Mouse (Mus musculus) spleen, postnatal 4 days (tissue): ENCODE data around the gene Rheb.

Experiments used
- DNase-seq, 2 experiments: peaks; one replicate each; pipeline ENCODE4 v3.0.0; 2022; ENCODE audit warnings: low spot score in 2 of 2

Rheb gene

DNA sequence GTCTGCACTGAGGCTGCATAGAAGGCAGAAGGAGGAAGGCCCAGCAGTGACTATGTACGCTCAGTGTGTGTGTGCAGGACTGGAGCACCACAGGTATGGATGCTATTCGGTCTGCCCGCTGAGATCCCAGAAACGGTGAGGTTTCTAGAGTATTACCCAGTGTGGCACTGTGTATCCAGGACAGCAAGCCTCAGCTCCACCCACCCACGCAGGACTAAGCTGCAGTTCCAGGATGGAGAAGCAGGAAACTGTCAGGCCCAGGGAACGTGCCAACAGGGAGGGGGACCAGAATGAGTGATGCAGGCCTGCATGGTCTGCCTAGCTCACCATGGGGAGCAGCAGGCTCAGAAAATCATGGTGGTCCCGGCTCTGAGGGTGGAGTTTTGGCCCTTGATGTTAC lies 49.5 kb downstream of the Rheb start:
- peak; percentile 10 to 32 for DNase-seq

DNA sequence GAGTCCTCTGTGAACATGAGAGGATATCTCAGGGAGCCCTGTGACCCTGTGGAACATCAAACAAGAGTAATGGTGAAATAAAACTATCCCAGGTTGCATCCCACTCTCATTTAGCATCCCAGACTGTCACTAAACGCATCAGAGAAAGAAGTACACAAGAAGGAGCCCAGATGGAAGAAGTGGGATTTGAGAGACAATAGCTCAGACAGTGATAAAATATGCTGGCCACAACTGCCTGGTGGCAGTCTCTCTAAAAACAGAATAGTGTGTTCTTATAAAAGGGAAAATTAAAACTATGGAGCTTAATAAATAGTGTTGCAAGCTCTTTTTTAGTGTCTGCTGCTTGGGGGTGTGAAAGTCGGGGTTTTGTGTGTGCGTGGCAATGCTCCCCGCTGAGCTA lies 59.5 kb downstream of the Rheb start:
- DNase-seq = no peak

DNA sequence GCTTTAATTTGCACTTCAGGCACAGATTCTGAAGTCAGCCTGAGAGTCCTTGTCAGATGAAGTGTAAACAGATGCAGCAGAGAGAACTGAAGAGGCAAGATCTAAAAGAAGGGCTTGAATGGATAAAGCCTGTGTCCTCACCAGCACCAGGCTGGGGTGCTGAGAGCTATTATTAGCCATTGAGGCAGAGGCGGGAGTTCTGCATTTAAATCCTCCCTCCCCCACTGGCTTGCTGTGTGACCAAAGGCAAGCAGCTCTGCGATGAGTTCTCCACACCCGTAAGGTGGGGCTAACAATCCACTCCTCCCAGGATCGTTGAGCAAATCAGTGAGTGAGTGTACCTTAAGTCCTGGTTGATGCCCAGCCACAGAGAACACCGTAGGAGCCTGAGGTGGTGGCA lies 61.4 kb downstream of the Rheb start:
- DNase-seq = peak; percentile 11 to 52

DNA sequence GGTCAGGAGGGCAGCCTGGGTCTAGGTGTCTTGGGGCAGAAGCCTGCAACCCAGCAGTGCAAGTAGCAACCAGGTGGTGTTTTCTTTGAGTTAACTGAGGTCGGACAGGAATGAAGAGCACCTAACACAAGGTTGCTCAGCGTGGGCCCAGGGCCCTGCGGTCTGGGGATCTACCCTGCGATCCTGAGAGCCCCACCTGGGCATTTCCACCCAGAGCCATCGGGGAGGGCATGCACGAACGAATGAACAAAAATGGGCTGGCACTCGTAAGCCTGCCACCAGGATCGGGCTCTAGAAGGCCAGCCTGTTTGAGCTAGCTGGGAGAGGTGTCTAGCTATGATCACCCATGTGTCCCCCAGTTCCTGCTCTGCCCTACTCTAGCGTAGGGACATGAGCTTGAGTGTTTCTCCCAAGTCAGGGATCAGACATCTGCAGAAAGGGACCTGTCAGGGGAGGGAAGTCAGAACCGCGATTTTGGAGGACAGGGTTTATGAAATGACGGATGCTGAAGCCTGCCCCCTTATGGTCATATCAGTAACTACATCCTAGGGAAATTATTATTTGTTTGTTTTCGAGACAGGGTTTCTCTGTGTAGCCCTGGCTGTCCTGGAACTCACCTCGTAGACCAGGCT lies 62.4 kb downstream of the Rheb start:
- peak; percentile 12 to 59 for DNase-seq

DNA sequence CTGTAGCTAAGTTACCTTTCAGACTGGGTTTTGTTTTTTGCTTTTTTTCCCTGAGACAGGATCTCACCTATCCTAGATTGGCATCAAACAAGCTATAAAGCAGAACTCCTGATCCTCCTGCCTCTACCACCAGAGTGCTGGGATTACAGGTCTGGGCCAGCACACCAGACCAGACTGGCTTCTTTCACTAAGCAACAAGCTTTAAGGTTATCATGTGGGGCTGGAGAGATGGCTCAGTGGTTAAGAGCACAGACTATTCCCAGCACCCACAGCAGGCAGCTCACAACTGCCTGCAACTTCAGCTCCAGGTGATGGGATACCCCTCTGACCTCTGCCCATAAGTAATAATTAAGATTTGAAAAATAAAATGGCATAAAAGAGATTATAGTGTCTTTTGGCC lies 63.1 kb downstream of the Rheb start:
- DNase-seq = peak in 1 of 2 experiments; percentile 3

DNA sequence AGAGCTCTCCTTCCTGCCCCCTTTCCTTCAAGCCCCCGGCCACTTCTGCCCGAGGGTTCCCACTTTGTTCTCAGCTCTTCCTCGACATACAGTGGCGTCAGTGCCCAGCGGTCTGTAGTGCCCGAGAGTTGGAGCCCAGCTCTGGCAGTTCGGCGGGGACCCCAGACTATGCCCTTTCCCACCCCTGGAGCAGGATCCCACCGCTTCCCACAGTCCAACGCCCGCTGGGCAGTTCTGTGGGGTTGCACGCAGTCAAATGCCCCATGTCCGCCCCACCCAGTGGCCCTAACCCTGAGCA lies 63.6 kb downstream of the Rheb start:
- peak; percentile 10 to 58 for DNase-seq

DNA sequence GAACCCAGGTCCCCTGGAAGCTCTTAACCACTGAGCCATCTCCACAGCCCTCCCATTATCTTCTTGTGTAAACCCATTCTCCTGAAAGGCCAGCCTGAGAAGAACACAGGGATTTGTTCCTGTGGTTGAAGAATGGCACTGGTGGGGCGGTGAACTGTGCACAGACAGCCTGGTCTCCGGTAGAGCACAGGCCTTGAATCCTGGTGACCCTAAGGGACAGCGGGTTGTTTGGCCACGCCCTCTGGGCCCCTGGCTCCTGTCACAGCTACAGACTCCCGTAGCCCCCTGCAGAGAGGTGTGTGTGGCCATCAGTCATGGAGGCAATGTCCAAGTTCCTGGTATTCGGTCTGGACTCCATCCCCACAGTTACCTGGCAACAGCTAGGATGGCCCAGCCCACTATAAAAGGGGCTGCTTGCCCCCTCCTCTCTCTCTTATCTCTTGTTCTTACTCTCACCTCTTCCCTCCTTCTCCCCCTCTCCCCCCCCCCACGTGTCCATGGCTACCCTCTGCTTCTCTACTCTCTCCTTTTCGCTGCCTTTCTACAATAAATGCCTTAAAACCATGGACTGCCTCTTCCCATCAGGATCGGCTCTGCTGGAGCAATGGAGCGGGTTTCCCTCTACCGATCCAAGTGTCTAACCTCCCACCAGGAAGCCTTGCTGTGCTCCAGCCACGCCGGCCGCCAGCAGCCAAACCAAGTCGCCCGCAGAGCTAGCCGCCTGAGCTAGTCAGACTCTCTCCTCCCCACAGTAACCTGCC lies 64.2 kb downstream of the Rheb start:
- peak; percentile 8 to 45 for DNase-seq

DNA sequence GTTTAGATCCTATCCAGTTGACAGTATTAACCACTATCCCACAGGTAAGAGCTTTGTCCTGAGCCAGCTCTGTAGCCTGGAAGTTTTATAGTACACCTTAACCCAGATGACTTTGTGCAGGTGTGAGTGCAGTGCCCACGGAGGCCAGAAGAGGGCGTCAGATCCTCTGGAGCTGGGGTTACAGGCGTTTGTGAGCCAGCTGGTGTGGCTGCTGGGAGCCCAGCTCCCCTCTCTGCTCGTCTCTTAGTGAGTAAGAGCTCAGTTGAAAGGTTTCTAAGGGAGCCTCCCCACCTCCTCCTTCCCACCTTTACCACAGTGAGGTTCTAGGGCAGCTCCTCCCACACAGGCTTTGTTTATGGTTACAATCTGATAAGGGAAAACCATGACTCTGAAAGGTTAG lies 65.7 kb downstream of the Rheb start:
- DNase-seq = peak in 1 of 2 experiments; percentile 10

DNA sequence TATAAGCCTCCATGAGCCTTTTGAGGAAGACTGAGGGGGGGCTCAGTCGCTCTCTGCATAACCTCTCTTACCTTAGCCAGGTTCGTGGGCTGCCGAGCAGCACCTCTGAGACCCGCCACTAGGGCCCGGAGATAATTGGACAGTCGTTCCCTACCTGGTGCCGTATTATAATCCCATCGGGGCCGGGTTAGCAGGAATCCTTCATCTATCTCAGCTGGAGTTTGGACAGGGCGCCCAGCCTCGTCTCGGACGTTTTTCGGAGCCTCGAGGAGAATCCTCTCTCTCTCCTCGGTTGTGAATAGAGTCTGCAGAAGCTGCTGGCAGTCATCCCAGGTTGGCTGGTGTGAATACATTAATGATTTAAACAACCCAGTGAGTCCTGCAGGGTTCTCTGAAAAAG lies 67.9 kb downstream of the Rheb start:
- DNase-seq = peak in 1 of 2 experiments; percentile 53

DNA sequence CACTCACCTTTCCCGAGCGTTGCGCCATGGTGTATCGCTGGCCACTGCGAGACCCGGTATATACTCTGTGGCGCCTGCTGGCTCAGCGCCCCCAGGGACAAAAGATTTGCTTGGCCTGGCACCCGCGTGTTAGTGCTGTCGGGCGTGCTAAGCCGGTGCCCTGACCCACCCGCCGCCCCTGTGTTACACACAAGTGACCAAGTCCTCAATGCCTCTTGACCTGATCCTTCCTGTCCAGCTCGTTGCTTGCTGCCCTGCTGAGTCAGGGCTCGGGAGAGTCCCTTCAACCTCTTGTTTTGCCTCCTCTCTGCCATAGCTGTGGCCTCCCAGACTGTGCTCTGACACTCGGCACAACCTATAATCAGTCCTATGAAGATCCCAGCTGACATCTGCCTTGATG lies 84.6 kb downstream of the Rheb start, which contains the start of gene Crygn:
Gene Crygn, minus strand, starts transcription at position 193 of the 400 bp plus-strand sequence.
- no peak for DNase-seq

DNA sequence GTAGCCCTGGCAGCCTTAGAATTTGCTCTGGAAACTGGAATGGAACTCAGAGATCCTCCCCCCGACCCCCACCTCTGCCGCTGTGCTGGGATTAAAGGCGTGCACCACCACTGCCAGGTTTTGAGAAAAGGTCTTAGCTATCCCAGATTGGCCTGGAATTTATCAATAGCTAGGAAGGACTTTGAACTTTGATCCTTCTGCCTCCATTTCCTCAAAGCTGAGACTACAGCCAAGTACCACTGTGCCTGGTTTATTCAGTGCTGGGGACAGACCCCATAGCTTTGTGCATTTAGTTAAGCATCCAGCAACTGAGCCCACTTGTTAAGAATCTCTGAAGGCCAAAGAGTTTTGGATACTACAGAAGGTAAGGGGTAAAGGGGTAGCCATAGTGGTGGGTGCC lies 85.5 kb downstream of the Rheb start:
- DNase-seq = no peak
